Mouse (Mus musculus): ENCODE results near the gene Olfr314. TPM values are rescaled to one million over a fixed set of nuclear protein-coding genes. Genes with fewer than 3 reads are reported as not detected.
A peak's percentile ranks its signal among the peaks of the same experiment; 100 is the strongest.
"Not testable (repeated sequence)": the region's sequence is repeated elsewhere in the genome, so short reads cannot be mapped to it uniquely, and the experiment has no call there.

Gene Olfr314
- not detected for total RNA-seq (2021)
- long read RNA-seq, experiment 1: 0 reads
- long read RNA-seq, experiment 2: 0 reads

DNA sequence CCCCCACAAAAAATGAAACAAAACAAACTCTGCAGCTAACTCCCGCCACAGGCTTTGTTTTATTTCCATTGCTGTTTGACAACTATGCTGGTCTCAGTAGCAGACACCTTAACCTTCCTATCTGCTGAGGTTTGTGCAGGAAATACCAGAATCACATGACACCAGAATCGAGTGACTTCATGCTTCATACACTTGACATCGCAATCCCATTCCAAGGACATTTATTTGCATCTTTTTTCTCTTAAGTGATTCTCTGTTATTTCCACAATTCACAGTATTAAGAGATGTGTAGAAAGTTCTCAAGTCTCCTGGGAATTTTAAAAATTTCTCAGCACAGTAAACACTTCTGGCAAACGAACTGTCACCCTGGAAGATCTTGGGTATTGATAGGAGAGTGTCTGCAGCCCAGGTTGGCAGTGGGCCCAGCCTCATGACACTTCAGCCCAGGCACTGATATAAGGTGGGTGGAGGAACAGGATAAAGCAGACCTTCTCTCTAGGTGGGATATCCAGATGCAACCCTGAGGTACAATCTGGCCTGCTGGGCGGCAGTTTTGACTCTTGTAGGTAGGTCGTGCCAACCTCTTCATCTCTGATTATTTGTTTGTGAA is at the start of gene Olfr314:
Gene Olfr314 (plus strand): TSS at position 473 of the 610 bp plus-strand sequence.
- DNase-seq (ENCODE audit: low spot score in 2 of 2): no peak

DNA sequence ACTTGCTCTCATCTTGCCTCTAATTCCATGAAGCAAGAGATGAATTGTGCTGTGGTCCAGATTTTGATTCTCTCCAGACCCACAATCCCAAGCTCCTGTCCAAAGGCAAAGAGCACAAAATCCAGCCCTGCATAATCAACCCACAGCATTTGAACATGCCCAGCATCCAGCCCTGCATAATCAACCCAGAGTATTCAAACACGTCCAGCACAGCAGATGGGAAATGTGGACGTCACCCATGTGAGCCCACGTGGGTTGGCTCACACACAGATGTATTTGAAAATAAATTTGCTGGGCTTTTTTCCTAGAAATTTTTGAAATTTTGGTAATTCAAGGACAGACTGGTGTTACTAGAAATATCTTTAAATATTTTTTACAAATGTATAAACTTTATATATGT is 49.4 kb upstream of the Olfr314 start:
- peak; percentile 28 to 83 for DNase-seq (ENCODE audit: low spot score in 2 of 2)

DNA sequence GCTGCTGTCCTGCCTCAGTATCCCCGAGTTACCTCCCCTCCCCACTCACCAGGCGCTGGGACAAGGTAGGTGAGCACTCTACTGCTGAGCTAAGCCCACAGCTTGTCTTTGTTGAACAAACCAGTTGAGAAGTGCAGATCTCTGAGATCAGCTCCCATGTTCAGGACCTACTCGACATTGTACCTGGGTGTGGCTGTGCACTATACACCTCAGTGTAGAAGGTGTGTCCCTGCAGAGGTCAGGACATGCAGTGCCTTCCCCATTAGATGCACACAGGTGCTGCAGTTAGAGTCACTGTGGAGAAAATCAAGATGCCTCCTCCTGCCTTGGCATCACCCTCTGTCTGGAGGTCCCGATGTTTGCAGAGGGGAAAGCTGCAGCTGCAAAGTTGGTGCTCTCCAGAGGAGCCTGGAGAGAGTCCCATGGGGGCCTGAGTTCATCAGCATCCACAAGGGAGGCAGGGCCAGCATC is 43.9 kb upstream of the Olfr314 start, which contains the start of gene Olfr317:
Gene Olfr317 (minus strand): TSS at position 421 of the 471 bp plus-strand sequence.
- DNase-seq (ENCODE audit: low spot score in 2 of 2): no peak

DNA sequence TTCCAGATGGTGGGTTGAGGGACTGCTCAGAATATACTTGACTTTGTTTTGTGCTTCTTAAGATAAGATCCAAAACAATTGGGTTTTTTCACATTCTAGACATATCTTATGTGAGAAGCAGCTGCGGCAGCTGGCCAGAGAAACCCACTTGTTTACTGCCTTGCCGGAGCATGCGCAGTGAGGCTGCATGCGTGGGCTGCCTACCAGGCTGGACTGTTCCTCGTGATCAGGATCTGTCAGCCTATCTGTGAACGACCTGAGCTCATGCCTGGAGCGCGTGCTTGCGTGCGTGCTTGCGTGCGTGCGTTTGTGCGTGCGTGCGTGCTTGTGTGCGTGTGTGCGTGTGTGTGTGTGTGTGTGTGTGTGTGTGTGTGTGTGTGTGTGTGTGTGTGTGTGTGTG is 31.7 kb upstream of the Olfr314 start:
- not testable (repeated sequence) for DNase-seq (ENCODE audit: low spot score in 2 of 2)

DNA sequence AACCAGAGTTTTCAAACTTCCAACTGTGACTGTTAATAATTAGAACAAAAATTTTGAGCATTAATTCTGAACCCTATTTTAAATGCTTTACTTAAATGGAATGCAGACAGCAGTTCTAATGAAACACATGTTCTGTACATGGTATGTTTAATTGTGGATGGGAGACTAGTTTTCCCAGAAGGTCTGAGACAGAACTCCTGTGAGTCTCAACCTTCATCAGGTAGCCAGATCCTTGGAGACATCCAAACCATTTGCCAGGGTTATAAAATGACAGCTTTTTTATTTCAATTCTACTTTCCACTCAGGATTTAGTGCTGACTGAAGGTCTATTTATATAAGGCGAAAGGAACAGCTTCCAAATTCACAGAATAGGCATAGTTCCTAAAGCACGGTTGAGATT is 30.3 kb upstream of the Olfr314 start, which contains the start of gene Olfr316:
Gene Olfr316 (plus strand): TSS at position 301 of the 400 bp plus-strand sequence.
- DNase-seq (ENCODE audit: low spot score in 2 of 2): no peak

DNA sequence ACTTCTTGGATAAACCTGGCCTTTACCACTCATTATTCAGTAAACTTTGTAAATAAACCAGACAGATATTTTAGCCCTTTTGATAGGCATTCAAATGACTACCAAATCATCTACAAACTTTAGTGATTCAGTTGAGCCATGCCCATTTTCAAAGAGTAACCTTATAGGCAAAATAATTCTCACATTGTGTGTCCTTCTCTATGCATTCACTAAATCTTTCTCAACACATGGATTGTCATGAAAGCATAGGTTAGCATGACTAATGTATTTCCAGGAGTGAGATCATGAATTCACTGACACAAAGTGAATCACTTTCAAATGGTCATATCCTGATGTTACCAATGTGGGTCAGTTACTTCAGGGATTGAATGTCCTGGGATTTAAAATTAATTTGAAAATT is 9.9 kb upstream of the Olfr314 start, which contains the start of gene Olfr315:
Gene Olfr315 (plus strand): TSS at position 301 of the 400 bp plus-strand sequence.
- no peak for DNase-seq (ENCODE audit: low spot score in 2 of 2)

DNA sequence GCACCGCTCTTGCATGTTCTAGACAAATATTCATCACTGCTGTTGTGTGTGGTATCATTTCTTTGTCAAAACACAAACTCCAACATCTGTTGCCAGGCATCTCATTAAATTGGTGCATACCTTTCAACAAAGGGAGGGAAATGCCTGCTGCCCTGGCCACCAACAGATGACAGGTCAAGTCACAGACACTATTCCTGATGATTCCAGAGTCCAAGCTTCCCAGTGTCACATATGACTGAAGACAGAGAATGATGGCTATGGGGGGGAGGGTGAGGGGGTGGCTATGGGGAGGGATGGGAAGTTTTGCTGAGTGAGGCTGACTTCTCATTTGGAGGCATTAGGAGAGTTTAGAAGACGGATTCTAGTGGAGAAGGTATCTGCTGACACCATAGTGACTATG is 1.4 kb downstream of the Olfr314 start:
- no peak for DNase-seq (ENCODE audit: low spot score in 2 of 2)

DNA sequence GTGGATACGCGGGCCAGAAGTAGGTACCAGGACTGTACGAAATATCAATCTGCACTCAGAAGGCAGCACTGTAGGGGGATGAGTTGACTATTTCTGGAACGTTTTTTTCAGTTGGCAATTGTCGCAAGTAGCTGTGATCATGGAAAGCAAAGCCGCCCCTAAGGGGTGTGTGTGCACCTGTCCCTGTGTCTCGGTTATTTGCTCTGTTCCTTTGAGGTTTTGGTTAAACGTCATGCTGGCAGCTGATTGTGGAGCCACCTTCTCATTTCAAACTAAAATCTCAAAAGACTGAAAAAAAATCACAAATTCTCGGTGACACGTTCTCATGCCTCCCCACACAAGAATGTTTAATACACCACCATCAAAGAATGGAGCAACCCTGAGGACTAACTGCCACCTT is 4.9 kb downstream of the Olfr314 start:
- DNase-seq (ENCODE audit: low spot score in 2 of 2): no peak

DNA sequence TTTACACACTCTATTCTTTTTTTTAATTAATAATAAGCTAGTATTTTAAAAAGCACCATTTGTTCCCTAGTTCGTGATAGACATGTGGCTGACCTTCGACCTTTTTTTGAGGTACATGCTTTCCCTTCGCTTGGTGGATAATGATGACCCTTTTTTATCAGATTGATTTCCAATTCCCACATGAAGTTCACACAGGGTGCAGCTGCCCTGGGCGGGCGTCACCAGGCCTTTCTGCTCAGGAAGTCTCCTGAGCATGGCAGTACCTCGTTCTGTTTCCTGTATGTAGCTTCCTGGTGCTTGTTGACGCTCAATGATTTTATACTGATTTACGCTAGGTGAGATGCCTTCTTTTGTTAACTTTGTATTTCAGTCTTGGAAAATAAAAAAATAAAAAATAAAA is 5.6 kb downstream of the Olfr314 start:
- no peak for DNase-seq (ENCODE audit: low spot score in 2 of 2)

DNA sequence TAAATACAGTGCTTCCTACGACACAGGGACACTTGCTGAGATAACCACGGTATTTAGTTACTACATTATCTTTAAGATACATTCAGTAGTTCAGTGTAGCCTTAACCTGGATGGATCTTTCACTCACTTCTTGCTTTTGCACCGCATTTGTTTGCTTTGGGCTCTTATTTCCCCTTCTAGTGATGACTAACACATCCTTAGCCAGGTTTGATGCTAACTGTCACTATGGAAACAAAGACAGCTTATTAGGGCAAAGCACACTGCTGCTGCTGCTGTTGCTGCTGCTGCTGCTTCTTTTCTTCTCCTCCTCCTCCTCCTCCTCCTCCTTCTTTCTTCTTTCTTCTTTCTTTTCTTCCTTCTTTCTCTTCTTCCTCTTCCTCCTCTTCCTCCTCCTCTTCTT is 6.8 kb downstream of the Olfr314 start:
- DNase-seq (ENCODE audit: low spot score in 2 of 2): no peak

DNA sequence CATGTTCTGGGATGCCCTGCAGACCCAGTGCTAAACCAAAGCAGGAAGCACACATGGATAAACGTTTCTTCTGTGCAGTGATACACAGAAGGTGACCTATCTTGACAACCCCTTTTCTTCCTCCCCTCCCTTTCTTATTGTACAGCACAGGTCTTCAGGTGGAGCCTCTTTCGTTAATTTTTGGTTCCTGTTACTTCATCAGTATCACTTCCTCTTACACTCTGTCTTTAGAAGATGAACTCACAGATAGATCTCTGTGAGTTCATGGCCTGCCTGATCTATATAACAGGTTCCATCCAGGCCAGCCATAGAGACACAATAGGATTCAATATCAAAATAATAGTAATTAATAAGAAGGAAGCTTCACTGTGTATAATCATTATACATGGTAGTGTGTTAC is 7.3 kb downstream of the Olfr314 start:
- DNase-seq (ENCODE audit: low spot score in 2 of 2): no peak

DNA sequence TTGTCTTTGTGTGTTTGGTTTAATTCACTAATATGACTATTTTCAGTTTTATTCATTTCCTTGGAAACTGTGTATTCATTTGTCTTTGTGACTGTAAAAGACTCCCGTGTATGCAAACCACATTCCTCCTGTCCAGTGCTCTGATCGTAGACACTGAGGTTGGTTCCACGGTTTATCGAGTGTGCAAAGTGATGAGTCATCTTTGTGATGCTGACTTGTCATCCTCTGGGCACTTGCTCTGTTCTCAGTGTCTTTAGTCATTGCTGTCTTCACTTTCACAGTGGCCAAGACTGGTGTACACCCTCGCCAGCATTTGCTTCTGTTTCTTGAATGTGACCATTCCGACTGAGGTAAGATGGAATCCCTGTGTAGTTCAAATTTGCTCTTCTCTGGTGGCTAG is 7.9 kb downstream of the Olfr314 start:
- no peak for DNase-seq (ENCODE audit: low spot score in 2 of 2)

DNA sequence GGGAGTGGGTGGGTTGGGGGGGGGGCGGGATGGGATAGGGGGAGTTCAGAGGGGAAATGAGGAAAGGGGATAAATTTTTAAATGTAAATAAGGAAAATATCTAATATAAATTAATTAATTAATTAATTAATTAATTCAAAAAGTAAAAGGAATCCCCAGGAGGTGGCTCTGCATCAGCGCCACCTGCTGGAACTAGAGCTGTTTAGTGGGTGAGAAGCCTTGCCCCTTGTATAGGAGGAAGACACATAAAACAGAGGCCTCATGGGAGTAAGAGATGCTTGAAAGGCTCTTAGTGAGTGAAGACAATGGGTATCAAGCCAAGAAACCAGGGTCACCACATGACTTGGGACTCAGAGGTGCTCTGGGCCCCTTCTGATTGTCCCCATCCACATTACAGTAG is 13.1 kb downstream of the Olfr314 start:
- no peak for DNase-seq (ENCODE audit: low spot score in 2 of 2)

DNA sequence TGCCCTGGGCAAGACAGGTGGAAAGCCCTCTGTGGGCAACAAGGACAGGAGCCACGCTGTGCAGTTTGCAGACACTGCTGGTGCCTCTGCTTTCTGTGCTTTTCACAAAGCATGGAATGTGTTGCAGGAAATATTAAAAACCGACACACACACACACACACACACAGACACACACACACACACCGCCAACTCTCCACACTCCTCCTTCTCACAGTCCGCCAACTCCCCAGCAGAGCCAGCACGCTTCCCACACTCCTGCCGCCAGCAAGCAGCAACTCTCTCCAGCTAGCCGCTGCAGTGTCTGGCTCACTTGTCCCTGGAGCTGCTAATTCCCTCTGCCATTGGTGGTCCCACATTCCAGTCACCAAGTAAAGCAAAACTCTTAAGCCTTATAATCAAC is 14.1 kb downstream of the Olfr314 start:
- DNase-seq (ENCODE audit: low spot score in 2 of 2): peak; percentile 69 to 78

DNA sequence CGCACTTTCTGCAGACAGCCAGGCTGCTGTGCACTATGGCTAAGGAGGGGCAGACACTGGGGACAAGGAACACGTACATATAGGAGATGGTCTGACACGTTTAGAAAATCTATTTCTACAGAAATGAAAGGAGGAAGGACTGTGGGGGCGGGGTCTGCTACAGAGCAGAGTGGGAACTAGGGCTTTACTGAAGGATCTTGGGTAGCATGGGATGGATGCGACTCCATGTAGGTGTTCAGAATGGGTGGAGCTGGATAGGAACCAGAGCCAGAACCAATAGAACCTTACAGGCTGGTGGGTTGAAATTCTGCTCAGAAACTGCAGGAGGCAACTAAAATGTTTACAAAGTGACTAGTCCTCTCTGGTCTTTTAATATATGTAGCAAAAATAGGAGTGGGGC is 17.0 kb downstream of the Olfr314 start:
- no peak for DNase-seq (ENCODE audit: low spot score in 2 of 2)

DNA sequence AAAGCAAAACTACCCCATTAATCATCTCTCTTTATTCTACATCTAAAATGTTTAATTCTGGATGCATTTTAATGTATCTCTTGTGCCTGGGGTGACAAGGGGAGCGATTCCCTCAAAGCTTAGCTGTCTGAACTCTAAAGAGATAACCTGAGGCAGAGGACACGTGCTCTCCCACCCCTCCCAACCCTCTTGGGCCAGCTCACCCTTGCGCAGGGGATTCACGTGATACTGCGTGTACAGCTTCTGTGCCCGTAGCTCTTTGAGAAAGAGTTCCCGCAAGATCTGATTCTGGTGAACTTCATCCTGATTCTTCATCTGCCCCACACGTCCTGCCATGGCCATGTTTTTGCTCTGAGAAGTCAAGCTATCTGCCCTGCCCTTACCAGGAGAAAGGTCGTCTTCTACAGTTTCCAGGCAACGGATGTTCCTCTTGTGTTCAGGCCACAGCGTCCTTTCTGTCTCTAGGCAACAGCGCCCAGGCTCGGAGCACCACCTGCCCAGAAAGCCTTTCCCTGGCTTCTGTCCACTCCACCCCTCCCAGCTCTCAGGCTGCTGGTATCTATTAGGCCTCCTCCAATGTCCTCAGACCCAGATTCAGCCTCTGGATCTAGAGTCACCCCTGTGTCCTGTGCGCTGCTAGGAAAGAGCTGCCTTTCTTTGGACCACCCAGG is 18.9 kb downstream of the Olfr314 start, which contains the start of gene Fam183b:
Gene Fam183b (minus strand): TSS at position 403 of the 671 bp plus-strand sequence.
- DNase-seq (ENCODE audit: low spot score in 2 of 2): peak; percentile 53 to 63

DNA sequence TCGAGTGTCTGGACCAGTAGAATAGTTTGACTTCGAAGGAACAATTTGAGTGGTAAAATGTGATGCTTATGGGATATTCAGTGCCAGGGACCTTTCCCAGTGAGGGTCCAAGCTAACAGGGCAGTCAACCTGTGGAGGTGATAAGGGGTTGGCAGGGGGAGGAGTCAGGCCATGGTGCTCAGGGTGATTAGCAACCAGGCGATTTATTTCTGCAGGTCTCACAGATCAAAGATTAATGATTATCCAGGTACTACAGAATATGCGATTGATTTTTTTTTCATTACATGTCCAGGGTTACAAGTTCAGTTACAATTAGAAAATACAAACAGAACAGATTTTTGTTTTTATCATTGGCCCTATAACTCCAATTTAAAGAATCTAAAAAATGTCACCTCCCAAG is 21.1 kb downstream of the Olfr314 start:
- no peak for DNase-seq (ENCODE audit: low spot score in 2 of 2)

DNA sequence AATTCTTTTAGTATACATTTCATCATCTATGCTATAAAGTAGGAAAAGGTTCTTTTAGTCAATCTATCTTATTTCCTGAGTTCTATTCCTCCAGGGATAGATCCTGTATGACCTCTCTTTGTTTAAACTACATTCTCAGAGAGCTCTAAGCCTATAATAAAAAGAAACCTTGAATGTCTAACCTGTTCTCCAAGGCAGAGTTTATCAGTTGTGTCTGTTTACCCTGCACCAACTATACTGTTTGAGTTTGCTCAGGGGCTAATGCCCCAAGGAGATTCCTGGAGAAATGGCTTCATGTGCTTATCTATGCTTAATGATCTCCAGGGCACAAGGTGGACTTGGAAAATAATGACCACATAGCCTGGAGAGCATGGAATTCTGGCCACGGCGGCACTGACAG is 21.6 kb downstream of the Olfr314 start:
- no peak for DNase-seq (ENCODE audit: low spot score in 2 of 2)

DNA sequence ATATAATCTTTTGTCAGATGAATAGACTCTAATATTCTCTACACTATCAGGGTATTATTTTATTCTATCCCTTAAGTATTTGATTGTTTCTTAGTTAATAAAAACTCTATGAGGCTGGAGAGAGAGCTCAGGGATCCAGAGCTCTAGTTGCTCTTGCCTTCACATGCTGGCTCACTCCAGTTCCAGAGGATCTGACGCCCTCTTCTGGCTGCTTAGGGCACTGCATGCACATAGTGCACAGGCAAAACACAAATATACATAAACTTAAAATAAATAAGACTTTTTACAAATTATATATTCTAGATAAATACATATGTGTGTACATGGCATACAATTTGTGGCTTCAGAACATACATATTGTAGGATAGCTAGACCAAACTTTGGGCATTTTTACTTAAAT is 29.2 kb downstream of the Olfr314 start:
- DNase-seq (ENCODE audit: low spot score in 2 of 2): no peak

DNA sequence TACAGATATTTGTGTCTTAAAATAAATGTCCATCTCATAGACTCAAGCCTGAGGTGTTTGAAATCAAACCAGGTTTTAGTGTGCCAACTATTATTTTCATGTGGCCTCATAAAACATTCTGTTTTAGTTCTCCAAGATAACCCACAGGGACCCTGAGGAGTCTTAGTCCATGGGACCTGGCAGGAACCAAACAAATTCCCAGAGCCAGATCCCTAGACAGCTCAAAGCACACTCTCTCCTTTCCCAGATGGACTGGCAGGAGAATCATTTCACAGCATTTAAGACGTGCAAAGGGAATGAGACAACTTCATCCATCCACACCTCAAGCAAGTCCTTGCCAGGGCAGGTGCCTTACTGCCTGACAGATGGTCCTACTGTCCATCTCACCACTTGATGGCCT is 31.9 kb downstream of the Olfr314 start, which contains the start of gene Olfr313:
Gene Olfr313 (plus strand): TSS at position 301 of the 400 bp plus-strand sequence.
- DNase-seq (ENCODE audit: low spot score in 2 of 2): not testable (repeated sequence)

DNA sequence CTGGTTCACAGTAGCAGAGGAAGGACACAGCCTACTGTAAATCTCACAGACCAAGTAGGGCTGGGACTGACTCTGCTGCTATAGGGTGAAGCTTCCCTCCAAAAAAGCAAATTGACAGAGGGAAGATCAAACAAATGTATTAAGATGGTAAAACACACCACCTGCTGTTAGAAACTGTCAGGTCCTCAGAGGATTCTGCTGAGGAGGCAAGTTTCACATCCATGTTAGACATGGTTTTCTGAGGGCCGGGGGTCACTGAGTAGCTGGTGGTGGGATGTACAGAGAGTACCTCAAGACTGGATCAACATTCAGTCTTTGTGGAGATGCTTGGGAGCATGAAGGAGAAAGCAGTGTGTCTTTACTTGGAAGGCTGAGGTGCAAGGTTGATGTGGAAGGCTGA is 32.9 kb downstream of the Olfr314 start:
- DNase-seq (ENCODE audit: low spot score in 2 of 2): no peak

DNA sequence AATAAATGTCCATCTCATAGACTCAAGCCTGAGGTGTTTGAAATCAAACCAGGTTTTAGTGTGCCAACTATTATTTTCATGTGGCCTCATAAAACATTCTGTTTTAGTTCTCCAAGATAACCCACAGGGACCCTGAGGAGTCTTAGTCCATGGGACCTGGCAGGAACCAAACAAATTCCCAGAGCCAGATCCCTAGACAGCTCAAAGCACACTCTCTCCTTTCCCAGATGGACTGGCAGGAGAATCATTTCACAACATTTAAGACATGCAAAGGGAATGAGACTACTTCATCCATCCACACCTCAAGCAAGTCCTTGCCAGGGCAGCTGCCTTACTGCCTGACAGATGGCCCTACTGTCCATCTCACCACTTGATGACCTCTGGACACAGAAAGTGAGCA is 46.2 kb downstream of the Olfr314 start, which contains the start of gene Olfr312:
Gene Olfr312 (plus strand): TSS at position 301 of the 400 bp plus-strand sequence.
- DNase-seq (ENCODE audit: low spot score in 2 of 2): not testable (repeated sequence)

Data from layer of hippocampus, postnatal 14 days (tissue).